Mouse (Mus musculus): ENCODE data around the gene Ptgr2. TPM values are rescaled to one million over a fixed set of nuclear protein-coding genes. Genes with fewer than 3 reads are reported as not detected.

Ptgr2 gene
- polyA plus RNA-seq, 1 experiment: 41.6 TPM

GRCm38 (mm10) chr12:84260363-84260762, 24.7 kb upstream of the Ptgr2 start:
- TF ChIP-seq CTCF (IDR thresholded peaks at IDR 0.05; ENCODE audit: borderline replicate concordance, insufficient read depth, low read length): no peak
- TF ChIP-seq POLR2A (IDR thresholded peaks at IDR 0.05; ENCODE audit: low read depth, low read length): no peak
- Histone ChIP-seq H3K27ac (ENCODE audit: insufficient read depth, low read length) (no peak overlapping the region), H3K4me3 (ENCODE audit: insufficient read depth, low read length) (no peak overlapping the region), H3K4me1 (ENCODE audit: control insufficient read depth, insufficient read depth, low read length) (no peaks in the 10 kb centered on the region)

DNA sequence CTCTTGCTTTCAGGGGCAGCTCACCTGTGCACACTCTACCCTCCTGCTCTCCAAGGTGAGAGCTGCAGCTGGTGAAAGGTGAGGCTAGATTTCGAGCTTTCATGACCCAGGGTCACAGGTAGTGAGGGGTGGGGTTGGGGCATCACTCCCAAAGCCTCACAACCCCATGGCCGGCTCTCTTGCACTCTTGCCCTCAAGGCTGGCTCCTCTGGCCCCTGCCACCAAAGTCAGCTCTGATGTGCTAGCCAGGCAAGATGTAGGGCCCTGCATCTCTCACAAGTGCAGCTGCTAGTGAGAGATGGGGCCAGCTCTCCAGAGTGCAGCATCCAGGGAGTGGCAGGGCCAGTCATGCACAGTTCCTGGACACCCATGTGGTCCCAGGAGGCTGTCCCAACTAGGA, 17.8 kb upstream of the Ptgr2 start:
- no peak for TF ChIP-seq POLR2A (IDR thresholded peaks at IDR 0.05; ENCODE audit: low read depth, low read length)
- TF ChIP-seq CTCF (IDR thresholded peaks at IDR 0.05; ENCODE audit: borderline replicate concordance, insufficient read depth, low read length): no peak
- no peak overlapping the region for H3K4me3 ChIP-seq (ENCODE audit: insufficient read depth, low read length)
- H3K27ac ChIP-seq (ENCODE audit: insufficient read depth, low read length): no peak overlapping the region
- H3K4me1 ChIP-seq (ENCODE audit: control insufficient read depth, insufficient read depth, low read length): no peaks in the 10 kb centered on the region

GRCm38 (mm10) chr12:84273366-84273765, 11.7 kb upstream of the Ptgr2 start:
- no peak overlapping the region for H3K27ac ChIP-seq (ENCODE audit: insufficient read depth, low read length)
- no peaks in the 10 kb centered on the region for H3K4me1 ChIP-seq (ENCODE audit: control insufficient read depth, insufficient read depth, low read length)
- H3K4me3 ChIP-seq (ENCODE audit: insufficient read depth, low read length): no peak overlapping the region
- TF ChIP-seq CTCF (IDR thresholded peaks at IDR 0.05; ENCODE audit: borderline replicate concordance, insufficient read depth, low read length): no peak

GRCm38 (mm10) chr12:84275288-84275687, 9.7 kb upstream of the Ptgr2 start:
- TF ChIP-seq CTCF (IDR thresholded peaks at IDR 0.05; ENCODE audit: borderline replicate concordance, insufficient read depth, low read length) (no peak), POLR2A (IDR thresholded peaks at IDR 0.05; ENCODE audit: low read depth, low read length) (no peak)
- H3K4me3 ChIP-seq (ENCODE audit: insufficient read depth, low read length): no peak overlapping the region
- no peak overlapping the region for H3K27ac ChIP-seq (ENCODE audit: insufficient read depth, low read length)
- H3K4me1 ChIP-seq (ENCODE audit: control insufficient read depth, insufficient read depth, low read length): no peaks in the 10 kb centered on the region

- TF ChIP-seq POLR2A (IDR thresholded peaks at IDR 0.05; ENCODE audit: low read depth, low read length) (no peak), CTCF (IDR thresholded peaks at IDR 0.05; ENCODE audit: borderline replicate concordance, insufficient read depth, low read length) (no peak)
- no peak overlapping the region for H3K27ac ChIP-seq (ENCODE audit: insufficient read depth, low read length)
- H3K4me1 ChIP-seq (ENCODE audit: control insufficient read depth, insufficient read depth, low read length): no peaks in the 10 kb centered on the region
- H3K4me3 ChIP-seq (ENCODE audit: insufficient read depth, low read length): no peak overlapping the region
Observed at GRCm38 (mm10) chr12:84276288-84276687, 8.7 kb upstream of the Ptgr2 start.

GRCm38 (mm10) chr12:84276799-84277198, 8.2 kb upstream of the Ptgr2 start:
- Histone ChIP-seq H3K27ac (ENCODE audit: insufficient read depth, low read length) (no peak overlapping the region), H3K4me3 (ENCODE audit: insufficient read depth, low read length) (no peak overlapping the region), H3K4me1 (ENCODE audit: control insufficient read depth, insufficient read depth, low read length) (no peaks in the 10 kb centered on the region)
- TF ChIP-seq CTCF (IDR thresholded peaks at IDR 0.05; ENCODE audit: borderline replicate concordance, insufficient read depth, low read length) (no peak), POLR2A (IDR thresholded peaks at IDR 0.05; ENCODE audit: low read depth, low read length) (no peak)

- no peaks in the 10 kb centered on the region for H3K4me1 ChIP-seq (ENCODE audit: control insufficient read depth, insufficient read depth, low read length)
- no peak overlapping the region for H3K4me3 ChIP-seq (ENCODE audit: insufficient read depth, low read length)
- TF ChIP-seq POLR2A (IDR thresholded peaks at IDR 0.05; ENCODE audit: low read depth, low read length): no peak
- no peak for TF ChIP-seq CTCF (IDR thresholded peaks at IDR 0.05; ENCODE audit: borderline replicate concordance, insufficient read depth, low read length)
- H3K27ac ChIP-seq (ENCODE audit: insufficient read depth, low read length): no peak overlapping the region
Observed at GRCm38 (mm10) chr12:84277832-84278231, 7.2 kb upstream of the Ptgr2 start.

DNA sequence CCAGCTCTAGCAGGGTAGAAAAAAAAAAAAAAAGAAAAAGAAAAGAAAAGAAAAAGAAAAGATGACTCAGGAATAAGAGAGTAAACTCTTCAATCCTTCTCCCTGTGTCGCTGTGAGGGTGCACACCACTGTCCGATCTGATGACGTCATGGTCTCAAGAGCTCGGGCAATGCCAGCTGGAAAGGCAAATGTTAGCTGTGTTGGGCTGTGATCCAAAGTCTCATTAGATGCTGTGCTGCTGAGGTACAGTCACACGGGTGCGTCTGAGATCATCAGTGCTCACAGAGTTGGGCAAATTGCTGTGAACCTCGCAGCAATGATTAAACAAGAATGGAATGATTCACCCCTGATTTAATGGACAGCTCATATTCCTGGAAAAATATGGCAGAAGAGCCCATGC, 6.1 kb upstream of the Ptgr2 start:
- H3K4me3 ChIP-seq (ENCODE audit: insufficient read depth, low read length): no peak overlapping the region
- no peak for TF ChIP-seq CTCF (IDR thresholded peaks at IDR 0.05; ENCODE audit: borderline replicate concordance, insufficient read depth, low read length)
- TF ChIP-seq POLR2A (IDR thresholded peaks at IDR 0.05; ENCODE audit: low read depth, low read length): no peak

GRCm38 (mm10) chr12:84284391-84284790, 641 bp upstream of the Ptgr2 start:
- no peak overlapping the region for H3K27ac ChIP-seq (ENCODE audit: insufficient read depth, low read length)
- no peak overlapping the region for H3K4me3 ChIP-seq (ENCODE audit: insufficient read depth, low read length)
- no peaks in the 10 kb centered on the region for H3K4me1 ChIP-seq (ENCODE audit: control insufficient read depth, insufficient read depth, low read length)
- TF ChIP-seq POLR2A (IDR thresholded peaks at IDR 0.05; ENCODE audit: low read depth, low read length) (no peak), CTCF (IDR thresholded peaks at IDR 0.05; ENCODE audit: borderline replicate concordance, insufficient read depth, low read length) (no peak)

More for the DNA sequence above, 6.1 kb upstream of the Ptgr2 start:
- 0 out of 2 replicates have a peak overlapping the region, but pooled peaks have one; percentile 12 for H3K27ac ChIP-seq (ENCODE audit: insufficient read depth, low read length)
- no peaks in the 10 kb centered on the region for H3K4me1 ChIP-seq (ENCODE audit: control insufficient read depth, insufficient read depth, low read length)

GRCm38 (mm10) chr12:84285593-84285968, 549 bp downstream of the Ptgr2 start:
- H3K4me3 ChIP-seq (ENCODE audit: insufficient read depth, low read length): peak overlapping the region; percentile 65
- TF ChIP-seq POLR2A (IDR thresholded peaks at IDR 0.05; ENCODE audit: low read depth, low read length) (no peak), CTCF (IDR thresholded peaks at IDR 0.05; ENCODE audit: borderline replicate concordance, insufficient read depth, low read length) (no peak)
- H3K4me1 ChIP-seq (ENCODE audit: control insufficient read depth, insufficient read depth, low read length): no peaks in the 10 kb centered on the region
- 0 out of 2 replicates have a peak overlapping the region, but pooled peaks have one; percentile 2 for H3K27ac ChIP-seq (ENCODE audit: insufficient read depth, low read length)

GRCm38 (mm10) chr12:84288461-84288860, 3.4 kb downstream of the Ptgr2 start:
- TF ChIP-seq CTCF (IDR thresholded peaks at IDR 0.05; ENCODE audit: borderline replicate concordance, insufficient read depth, low read length): peak; percentile 60; the same call in 1 of the 2 replicates
- TF ChIP-seq POLR2A (IDR thresholded peaks at IDR 0.05; ENCODE audit: low read depth, low read length): no peak
- Histone ChIP-seq H3K4me3 (ENCODE audit: insufficient read depth, low read length) (no peak overlapping the region), H3K4me1 (ENCODE audit: control insufficient read depth, insufficient read depth, low read length) (no peaks in the 10 kb centered on the region), H3K27ac (ENCODE audit: insufficient read depth, low read length) (no peak overlapping the region)
